Mouse (Mus musculus) embryonic facial prominence, embryonic 12.5 days (tissue): ENCODE data around the gene Igdcc4. TPM values are rescaled to one million over a fixed set of nuclear protein-coding genes. Genes with fewer than 3 reads are reported as not detected.
A peak's percentile ranks its signal among the peaks of the same experiment; 100 is the strongest.

ENCODE experiments used
- ATAC-seq: fragments of 200-750 bp; cut with Nextera tagmentation; 2 replicates; pipeline ENCODE4 v1.8.0; 2017; ENCODE audit not compliant: insufficient number of reproducible peaks, insufficient read depth, low FRiP score, low TSS enrichment
- H3K27ac ChIP-seq: fragments of 300-500 bp; sonication (generic); 2 replicates; pipeline ENCODE4 v1.5.1; 2016; ENCODE audit warnings: mild to moderate bottlenecking
- H3K27me3 ChIP-seq: fragments of 300-500 bp; sonication (generic); 2 replicates; pipeline ENCODE4 v1.6.1; 2016; ENCODE audit warnings: mild to moderate bottlenecking, moderate library complexity
- H3K36me3 ChIP-seq: fragments of 300-500 bp; sonication (generic); 2 replicates; pipeline ENCODE4 v1.6.1; 2016; ENCODE audit warnings: mild to moderate bottlenecking
- H3K4me1 ChIP-seq: fragments of 300-500 bp; sonication (generic); 2 replicates; pipeline ENCODE4 v1.6.1; 2016
- H3K4me2 ChIP-seq: fragments of 300-500 bp; sonication (generic); replicated peaks from 2 replicates; pipeline ENCODE4 v1.6.1; 2016; ENCODE audit warnings: mild to moderate bottlenecking, moderate library complexity
- H3K4me3 ChIP-seq: fragments of 300-500 bp; sonication (generic); 2 replicates; pipeline ENCODE4 v1.5.1; 2016; ENCODE audit warnings: mild to moderate bottlenecking
- H3K9ac ChIP-seq: fragments of 300-500 bp; sonication (generic); 2 replicates; pipeline ENCODE4 v1.6.1; 2016; ENCODE audit warnings: mild to moderate bottlenecking, moderate library complexity
- H3K9me3 ChIP-seq: fragments of 300-500 bp; sonication (generic); 2 replicates; pipeline ENCODE4 v1.6.1; 2016; ENCODE audit warnings: mild to moderate bottlenecking, moderate library complexity
- WGBS: fragments of 180-500 bp; shearing (Covaris S2); methylation state at CpG from one replicate; pipeline ENCODE4 v1.1.7; 2016; 5-methylcytosine and 5-hydroxymethylcytosine counted together
- polyA plus RNA-seq: library from polyadenylated mRNA; unstranded; fragments of >200 nt; fragmentation: Nextera tagmentation; extraction: Ambion mirVana; gene quantifications from 2 replicates; pipeline ENCODE4 v1.2.1, GENCODE M21; 2016

Gene Igdcc4
- polyA plus RNA-seq, 1 experiment from 2014 or later, result 25.4 TPM

DNA sequence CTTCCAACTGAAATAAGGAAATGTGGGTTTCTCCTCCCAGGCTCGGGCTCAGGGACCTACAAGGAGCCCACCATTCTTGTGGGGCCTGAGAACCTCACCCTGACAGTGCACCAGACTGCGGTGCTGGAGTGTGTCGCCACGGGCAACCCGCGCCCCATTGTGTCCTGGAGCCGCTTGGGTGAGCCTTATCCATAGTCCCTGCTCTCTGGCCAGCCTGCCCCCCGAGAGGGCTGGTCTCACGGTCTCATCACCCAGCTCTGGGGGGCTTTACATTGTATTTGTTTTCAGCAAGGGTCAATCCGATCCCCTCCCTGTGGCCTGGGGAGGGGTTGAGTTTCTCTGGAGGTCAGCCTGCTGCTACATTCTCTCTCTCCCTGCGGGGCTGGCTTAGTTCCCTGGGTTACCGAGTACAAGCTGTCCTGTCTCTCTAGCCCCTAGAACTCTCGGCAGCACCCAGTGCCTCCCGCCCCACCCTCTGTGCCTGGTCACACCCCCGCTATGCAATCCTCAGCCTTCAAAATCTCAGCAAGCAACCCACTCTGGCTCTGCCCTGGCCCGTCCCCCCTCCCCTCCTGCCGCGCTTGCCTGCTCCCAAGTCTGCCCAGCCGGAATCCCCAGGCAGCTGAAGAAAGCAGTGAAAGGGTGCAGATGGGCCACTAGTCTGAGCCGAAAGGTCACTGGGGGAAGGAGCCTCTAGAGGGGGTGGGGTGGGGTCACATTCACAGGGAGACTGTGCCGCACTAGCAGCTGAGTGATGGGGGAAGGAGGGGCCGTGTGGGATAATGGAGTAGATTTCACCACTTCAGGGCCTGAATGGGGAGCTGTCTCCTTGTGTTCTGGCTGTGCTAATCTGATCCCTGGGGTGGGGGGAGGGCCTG lies 77.3 kb downstream of the Igdcc4 start:
- H3K36me3 ChIP-seq, result peaks cover 24% of the 10 kb centered on the region
- peak overlapping the region; percentile 39 for H3K4me2 ChIP-seq
- 6% methylated on average over 22 of the region's 22 CpGs for WGBS
- no peaks in the 10 kb centered on the region for H3K27me3 ChIP-seq
- no peaks in the 10 kb centered on the region for H3K9me3 ChIP-seq
- H3K9ac ChIP-seq, result peak overlapping the region; percentile 34
- peaks cover 57% of the 10 kb centered on the region for H3K4me1 ChIP-seq
- peak overlapping the region; percentile 77 for H3K27ac ChIP-seq
- ATAC-seq, result peak; percentile 57; the same call in 1 of the 2 replicates
- 0 out of 2 replicates have a peak overlapping the region, but pooled peaks have one; percentile 10 for H3K4me3 ChIP-seq

DNA sequence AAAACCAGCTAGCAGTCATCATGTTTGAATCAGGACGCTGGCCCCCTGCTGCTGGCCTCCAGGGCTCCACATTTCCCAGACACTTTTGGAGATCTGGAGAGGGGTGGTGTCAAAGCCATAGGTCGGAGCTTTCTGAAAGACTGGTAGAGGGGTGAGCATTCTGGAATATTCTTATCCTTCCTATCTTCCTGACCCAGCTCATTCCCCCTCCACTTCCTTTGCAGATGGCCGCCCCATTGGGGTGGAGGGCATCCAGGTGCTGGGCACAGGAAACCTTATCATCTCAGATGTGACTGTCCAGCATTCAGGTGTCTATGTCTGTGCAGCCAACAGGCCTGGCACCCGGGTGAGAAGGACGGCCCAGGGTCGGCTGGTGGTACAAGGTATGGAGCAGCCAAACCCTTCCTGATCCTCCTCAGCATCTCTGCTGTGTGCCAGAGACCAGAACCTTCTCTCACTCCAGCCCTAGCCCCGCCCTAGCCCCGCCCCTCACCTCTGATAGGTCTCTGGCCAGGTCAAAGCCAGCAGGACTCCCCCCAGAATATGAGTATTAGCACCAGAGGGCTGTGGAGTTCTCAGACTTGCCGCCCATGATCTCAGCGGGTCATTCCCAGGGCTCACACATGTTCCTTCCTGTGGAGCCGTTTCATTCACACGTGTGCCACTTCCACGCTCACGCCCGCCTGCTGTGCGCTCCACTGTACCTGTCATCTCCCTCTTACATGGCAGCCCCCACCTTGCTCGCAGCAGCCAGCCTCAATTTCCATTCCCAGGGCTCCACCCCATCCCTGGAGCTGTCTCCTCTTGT lies 78.7 kb downstream of the Igdcc4 start:
- ATAC-seq, result no peak
- Histone ChIP-seq H3K4me2 (no peak overlapping the region; the same call in 1 of the 2 replicates), H3K4me3 (no peak overlapping the region), H3K36me3 (peaks cover 32% of the 10 kb centered on the region), H3K9me3 (no peaks in the 10 kb centered on the region), H3K27me3 (no peaks in the 10 kb centered on the region), H3K9ac (no peak overlapping the region), H3K27ac (peak overlapping the region; percentile 77; the same call in 1 of the 2 replicates), H3K4me1 (peaks cover 55% of the 10 kb centered on the region)
- 40% methylated on average over 17 of the region's 17 CpGs for WGBS

Other genes starting within 250 kb of the Igdcc4 start
- gene Slc24a1, start 149.9 kb upstream of the Igdcc4 start, polyA plus RNA-seq, result 0.04 and 0.05 TPM in 2 replicates
- 56.4 and 60.6 TPM in 2 replicates for gene Ints14, start 140.6 kb upstream of the Igdcc4 start, polyA plus RNA-seq
- gene Hacd3, start 79.8 kb upstream of the Igdcc4 start, polyA plus RNA-seq, result 108 TPM in 2 replicates
- gene Dpp8, start 69.1 kb upstream of the Igdcc4 start, polyA plus RNA-seq, result 44.9 and 48.2 TPM in 2 replicates
- 7.5 and 9.3 TPM in 2 replicates for gene Igdcc3, start 39.7 kb downstream of the Igdcc4 start, polyA plus RNA-seq
- 7.1 and 7.2 TPM in 2 replicates for gene Parp16, start 93.9 kb downstream of the Igdcc4 start, polyA plus RNA-seq
- 0.95 and 0.99 TPM in 2 replicates for gene Cilp, start 163.7 kb downstream of the Igdcc4 start, polyA plus RNA-seq
- gene Clpx, start 192.8 kb downstream of the Igdcc4 start, polyA plus RNA-seq, result 56.5 and 59.1 TPM in 2 replicates
- 17.1 and 17.8 TPM in 2 replicates for gene Pdcd7, start 244.6 kb downstream of the Igdcc4 start, polyA plus RNA-seq